Mouse (Mus musculus) monocyte, adult 5-6 weeks (primary cell): ENCODE results near the gene Olfr1333. TPM values are rescaled to one million over a fixed set of nuclear protein-coding genes. Genes with fewer than 3 reads are reported as not detected.
"Not testable (repeated sequence)": the region's sequence is repeated elsewhere in the genome, so short reads cannot be mapped to it uniquely, and the experiment has no call there.

Experiments used
- ATAC-seq: fragments of 153-309, 156-312 bp; replicated peaks from 2 replicates; pipeline ENCODE4 v1.8.0; 2017; ENCODE audit warnings: mild to moderate bottlenecking; ENCODE audit not compliant: low TSS enrichment, insufficient number of reproducible peaks, severe bottlenecking, poor library complexity, low FRiP score
- total RNA-seq: library from RNA; stranded (forward); fragments of 200-1000, 200-491, 200-594 nt; gene quantifications from 3 replicates; pipeline ENCODE4 v1.2.3, GENCODE M21; 2017

Gene Olfr1333
- total RNA-seq = not detected in 3 replicates

DNA sequence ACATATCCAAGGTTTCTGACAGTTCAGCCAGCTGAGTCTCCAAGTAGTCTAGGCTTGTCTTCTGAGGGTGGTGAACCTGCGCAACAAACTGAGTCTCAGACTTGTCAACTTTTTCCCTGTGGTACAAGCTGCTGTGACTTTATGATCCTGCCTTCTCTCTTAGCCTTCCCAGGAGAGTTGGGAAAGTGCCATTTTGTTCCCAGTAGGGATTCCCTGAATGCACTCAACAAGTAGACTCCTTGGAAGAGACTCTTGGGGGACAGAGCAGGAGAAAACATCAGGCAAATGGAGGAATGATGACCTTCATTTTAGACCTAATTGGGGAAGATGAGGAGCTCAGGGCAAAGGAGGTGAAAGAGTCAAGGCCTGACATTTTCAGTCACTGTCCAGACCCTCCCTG lies at the start of gene Olfr1333:
Gene Olfr1333, minus strand, starts transcription at position 101 of the 400 bp plus-strand sequence.
- ATAC-seq = no peak

DNA sequence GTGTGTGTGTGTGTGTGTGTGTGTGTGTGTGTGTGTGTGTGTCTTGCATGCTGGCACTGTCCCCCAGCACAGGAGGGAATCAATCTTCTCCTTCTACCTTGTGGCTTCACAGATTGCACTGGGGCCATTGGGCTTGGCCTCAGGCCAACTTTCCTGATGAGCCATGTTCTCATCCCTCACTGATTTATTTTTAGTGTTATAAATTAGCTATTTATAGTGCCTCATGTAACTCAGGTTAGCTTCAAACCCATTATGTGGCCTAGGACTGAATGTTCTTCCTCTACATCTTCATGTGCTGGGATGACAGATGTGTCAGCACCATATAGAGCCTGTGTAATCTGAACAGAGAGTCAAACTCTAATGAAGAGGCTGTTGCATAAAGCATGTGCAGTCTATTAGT lies 31.5 kb upstream of the Olfr1333 start:
- no peak for ATAC-seq

DNA sequence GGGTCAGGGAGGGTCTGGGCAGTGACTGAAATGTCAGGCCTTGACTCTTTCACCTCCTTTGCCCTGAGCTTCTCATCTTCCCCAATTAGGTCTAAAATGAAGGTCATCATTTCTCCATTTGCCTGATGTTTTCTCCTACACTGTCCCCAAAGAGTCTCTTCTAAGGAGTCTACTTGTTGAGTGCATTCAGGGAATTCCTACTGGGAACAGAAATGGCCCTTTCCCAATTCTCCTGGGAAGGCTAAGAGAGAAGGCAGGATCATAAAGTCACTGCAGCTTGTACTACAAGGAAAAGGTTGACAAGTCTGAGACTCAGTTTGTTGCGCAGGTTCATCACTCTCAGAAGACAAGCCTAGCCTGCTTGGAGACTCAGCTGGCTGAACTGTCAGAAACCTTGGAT lies 28.3 kb upstream of the Olfr1333 start, which contains the start of gene Olfr1331:
Gene Olfr1331, plus strand, starts transcription at position 301 of the 400 bp plus-strand sequence.
- no peak for ATAC-seq

DNA sequence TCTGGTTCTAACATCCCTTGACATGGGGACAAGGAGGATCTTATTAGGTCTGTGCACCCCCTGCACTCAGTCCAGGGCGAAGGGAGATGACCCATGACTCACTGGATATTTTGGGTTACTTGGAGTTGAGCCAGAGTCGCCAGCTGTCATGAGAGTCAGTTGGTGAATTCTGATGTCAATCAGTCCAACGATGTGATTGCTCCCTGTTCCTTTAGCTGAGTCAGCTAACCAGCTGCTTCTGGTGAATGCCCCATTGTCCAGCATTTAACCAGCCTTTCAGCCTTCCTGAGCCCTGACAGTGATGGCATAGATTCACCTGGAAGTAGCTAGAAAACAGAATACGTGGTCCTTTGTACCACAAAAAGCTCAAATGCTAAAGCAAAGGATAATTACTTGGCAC lies 26.6 kb upstream of the Olfr1333 start:
- no peak for ATAC-seq

DNA sequence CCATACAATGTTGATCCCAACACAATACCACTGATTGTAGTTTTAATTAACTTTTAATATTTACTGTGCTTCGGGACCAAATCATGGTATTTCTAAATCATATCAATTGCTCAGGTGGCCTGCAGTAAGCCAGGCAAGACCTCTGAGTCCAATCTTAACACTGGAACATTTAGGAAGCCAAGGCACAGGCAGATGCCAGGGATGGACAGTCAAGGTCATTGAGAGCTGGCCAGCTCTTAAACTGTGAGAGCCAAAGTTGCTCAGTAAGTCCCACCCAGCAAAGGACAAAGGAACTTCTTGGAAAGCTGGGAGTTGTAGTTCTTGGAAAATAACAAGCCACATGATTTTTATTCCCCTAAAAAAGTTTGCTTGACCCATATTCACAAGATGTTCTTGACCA lies 25.7 kb upstream of the Olfr1333 start:
- no peak for ATAC-seq

DNA sequence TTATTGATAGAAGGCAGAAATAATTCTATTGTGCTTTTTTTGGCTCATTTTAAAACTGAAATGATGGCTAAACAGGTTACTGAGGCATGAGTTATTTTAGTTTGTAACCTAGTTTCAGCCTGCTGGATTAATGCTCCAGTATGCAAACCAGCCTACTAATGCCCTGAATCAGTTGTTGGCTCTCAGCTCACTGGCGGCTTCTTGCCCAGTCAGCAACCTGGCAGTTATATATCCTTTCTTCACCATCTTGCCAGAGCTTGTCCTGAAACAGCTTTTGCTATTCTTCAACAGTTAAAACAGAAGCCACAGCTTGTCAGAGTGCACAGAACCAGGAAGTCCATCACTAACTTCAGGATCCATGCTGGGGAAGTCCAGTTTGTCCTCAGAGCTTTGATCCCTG lies 17.2 kb downstream of the Olfr1333 start:
- no peak for ATAC-seq

DNA sequence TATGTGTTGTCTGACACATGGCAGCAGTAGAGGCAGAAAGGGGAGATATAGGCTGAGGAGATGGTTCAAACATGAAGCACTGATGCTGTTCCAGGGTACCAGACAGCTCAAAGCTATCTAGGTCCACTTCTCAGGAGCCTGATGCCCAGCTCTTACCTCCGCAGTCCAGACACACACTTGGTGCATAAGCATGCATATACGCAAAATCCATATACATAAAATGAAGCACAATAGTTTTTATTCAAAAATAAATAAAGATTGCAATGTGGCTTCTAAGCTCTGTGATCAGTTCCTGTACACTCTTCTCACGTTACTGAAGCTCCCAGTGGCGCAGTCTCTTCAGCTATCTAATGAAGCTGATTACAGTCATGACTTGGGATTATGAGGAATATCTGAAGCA lies 26.2 kb downstream of the Olfr1333 start, which contains the start of gene Olfr1335:
Gene Olfr1335, minus strand, starts transcription at position 101 of the 400 bp plus-strand sequence.
- ATAC-seq = no peak

DNA sequence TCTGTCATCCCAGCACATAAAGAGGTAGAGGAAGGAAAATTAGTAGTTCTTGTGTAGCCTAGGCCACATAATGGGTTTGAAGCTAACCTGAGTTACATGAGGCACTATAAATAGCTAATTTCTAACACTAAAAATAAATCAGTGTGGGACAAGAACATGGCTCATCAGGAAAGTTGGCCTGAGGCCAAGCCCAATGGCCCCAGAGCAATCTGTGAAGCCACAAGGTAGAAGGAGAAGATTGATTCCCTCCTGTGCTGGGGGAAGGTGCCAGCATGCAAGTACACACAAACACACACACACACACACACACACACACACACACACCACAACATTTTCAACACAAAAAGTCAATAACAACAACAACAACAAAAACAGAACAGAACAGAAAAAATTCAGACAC lies 43.3 kb downstream of the Olfr1333 start:
- ATAC-seq = not testable (repeated sequence)

DNA sequence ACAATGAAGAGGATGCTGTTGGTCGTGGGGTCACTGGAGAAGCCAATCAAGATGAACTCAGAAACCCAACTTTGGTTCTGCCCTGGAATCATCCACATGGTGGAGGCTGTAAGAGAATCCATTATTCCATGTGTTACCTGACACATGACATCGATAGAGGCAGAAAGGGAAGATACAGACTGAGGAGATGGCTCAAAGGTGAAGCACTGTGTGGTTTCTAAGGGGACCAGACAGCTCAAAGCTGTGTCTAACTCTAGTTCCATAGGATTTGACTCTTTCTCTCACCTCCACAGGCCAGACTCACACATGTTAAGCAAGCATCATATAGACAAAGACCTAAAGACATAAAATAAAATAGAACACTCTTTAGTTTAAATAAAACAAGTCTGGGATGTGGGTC lies 53.6 kb downstream of the Olfr1333 start, which contains the start of gene Olfr1337:
Gene Olfr1337, minus strand, starts transcription at position 101 of the 400 bp plus-strand sequence.
- no peak for ATAC-seq

Other genes with a start within 250 kb of the Olfr1333 start
- not detected in 3 replicates for gene Cfap57, start 215.5 kb downstream of the Olfr1333 start, total RNA-seq
- 40.9 to 70.6 TPM (median 54.9 TPM) in 3 replicates for gene Ebna1bp2, start 215.5 kb downstream of the Olfr1333 start, total RNA-seq
- gene Olfr62, start 177.3 kb downstream of the Olfr1333 start, total RNA-seq = not detected in 3 replicates
- gene Olfr1342, start 143.5 kb downstream of the Olfr1333 start, total RNA-seq = not detected in 3 replicates
- gene Olfr1341, start 132.8 kb downstream of the Olfr1333 start, total RNA-seq = 0.32 TPM in 1 of 3 replicates, not detected in the others
- gene Olfr1340, start 116.1 kb downstream of the Olfr1333 start, total RNA-seq = not detected in 3 replicates
- gene Olfr1339, start 104.1 kb downstream of the Olfr1333 start, total RNA-seq = not detected in 3 replicates
- not detected in 3 replicates for gene Olfr1338, start 77.5 kb downstream of the Olfr1333 start, total RNA-seq
- not detected in 3 replicates for gene Olfr1337, start 53.7 kb downstream of the Olfr1333 start, total RNA-seq
- not detected in 3 replicates for gene Olfr1335, start 26.3 kb downstream of the Olfr1333 start, total RNA-seq
- not detected in 3 replicates for gene Olfr1331, start 28.4 kb upstream of the Olfr1333 start, total RNA-seq
- gene Olfr1330, start 52.3 kb upstream of the Olfr1333 start, total RNA-seq = not detected in 3 replicates
- not detected in 3 replicates for gene Olfr1329, start 81.2 kb upstream of the Olfr1333 start, total RNA-seq
- not detected in 3 replicates for gene Olfr1328, start 102.3 kb upstream of the Olfr1333 start, total RNA-seq
- gene Lao1, start 125.3 kb upstream of the Olfr1333 start, total RNA-seq = not detected in 3 replicates